Mouse (Mus musculus) midbrain, embryonic 16.5 days (tissue): ENCODE measurements at regions not wholly inside any gene's neighbourhood (a gene's known extent, or its start where the extent isn't known, plus 50 kb on each side); places are given as distances from the start of the nearest gene placed in this dataset.
A peak's percentile ranks its signal among the peaks of the same experiment; 100 is the strongest.

ENCODE experiments used
- ATAC-seq: fragments of 200-750 bp; cut with Nextera tagmentation; 2 replicates; pipeline ENCODE4 v1.8.0; 2017; ENCODE audit warnings: moderate TSS enrichment
- H3K27ac ChIP-seq: fragments of 300-500 bp; sonication (generic); 2 replicates; pipeline ENCODE4 v1.5.1; 2014; ENCODE audit warnings: mild to moderate bottlenecking, low read length, mixed read lengths
- H3K27me3 ChIP-seq: fragments of 300-500 bp; sonication (generic); 2 replicates; pipeline ENCODE4 v1.6.1; 2014; ENCODE audit warnings: low read depth, low read length, mixed read lengths; ENCODE audit not compliant: control insufficient read depth, insufficient read depth
- H3K36me3 ChIP-seq: fragments of 300-500 bp; sonication (generic); 2 replicates; pipeline ENCODE4 v1.6.1; 2014; ENCODE audit warnings: mild to moderate bottlenecking, low read length, moderate library complexity, mixed read lengths; ENCODE audit not compliant: control insufficient read depth, insufficient read depth
- H3K4me1 ChIP-seq: fragments of 300-500 bp; sonication (generic); 2 replicates; pipeline ENCODE4 v1.6.1; 2014; ENCODE audit warnings: mild to moderate bottlenecking, low read length, mixed read lengths; ENCODE audit not compliant: control insufficient read depth, insufficient read depth
- H3K4me2 ChIP-seq: fragments of 300-500 bp; sonication (generic); 2 replicates; pipeline ENCODE4 v1.6.1; 2014; ENCODE audit warnings: mild to moderate bottlenecking, low read length, mixed read lengths
- H3K4me3 ChIP-seq: fragments of 300-500 bp; sonication (generic); 2 replicates; pipeline ENCODE4 v1.5.1; 2014; ENCODE audit warnings: low read depth, mild to moderate bottlenecking, low read length, moderate library complexity, mixed read lengths
- H3K9ac ChIP-seq: fragments of 300-500 bp; sonication (generic); 2 replicates; pipeline ENCODE4 v1.6.1; 2014; ENCODE audit warnings: low read depth, low read length, mixed read lengths
- H3K9me3 ChIP-seq: fragments of 300-500 bp; sonication (generic); replicated peaks from 2 replicates; pipeline ENCODE4 v1.6.1; 2014; ENCODE audit warnings: mild to moderate bottlenecking, low read length, mixed read lengths; ENCODE audit not compliant: control insufficient read depth, poor library complexity, severe bottlenecking
- WGBS: fragments of 180-500 bp; shearing (Covaris S2); extraction: QIAGEN DNeasy Blood & Tissue Kit; methylation state at CpG from one replicate; pipeline ENCODE4 v1.1.7; 2014; 5-methylcytosine and 5-hydroxymethylcytosine counted together

DNA sequence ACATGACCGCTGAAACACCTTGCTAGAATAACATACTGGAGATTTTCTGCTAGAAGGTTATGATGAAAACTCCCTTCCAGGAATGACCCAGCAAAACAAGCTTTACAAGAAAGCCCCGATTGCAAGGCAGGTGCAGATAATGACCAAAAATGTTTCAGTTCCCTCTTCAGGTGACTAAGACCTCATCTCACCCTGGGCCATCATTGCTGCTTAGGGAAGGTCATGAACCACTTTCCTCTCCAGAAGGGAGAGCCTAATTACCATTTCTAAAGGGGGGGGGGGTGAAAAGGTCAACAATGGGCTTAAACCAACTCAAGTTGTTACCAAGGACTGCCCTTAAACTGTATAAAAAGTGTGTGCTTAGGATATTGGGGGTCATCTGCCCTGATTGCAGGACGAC is 59.8 kb upstream of the Speer4c start:
- ATAC-seq: no peak
- Histone ChIP-seq H3K9me3 (no peaks in the 10 kb centered on the region), H3K4me2 (no peak overlapping the region), H3K4me1 (no peaks in the 10 kb centered on the region), H3K36me3 (no peaks in the 10 kb centered on the region), H3K4me3 (no peak overlapping the region), H3K9ac (no peak overlapping the region), H3K27ac (no peak overlapping the region), H3K27me3 (no peaks in the 10 kb centered on the region)
- 36% methylated on average over 3 of the region's 3 CpGs for WGBS

GRCm38 (mm10) chr5:15774567-15774966 is 60.5 kb upstream of the Speer4c start:
- H3K4me3 ChIP-seq: no peak overlapping the region
- no peak overlapping the region for H3K27ac ChIP-seq

DNA sequence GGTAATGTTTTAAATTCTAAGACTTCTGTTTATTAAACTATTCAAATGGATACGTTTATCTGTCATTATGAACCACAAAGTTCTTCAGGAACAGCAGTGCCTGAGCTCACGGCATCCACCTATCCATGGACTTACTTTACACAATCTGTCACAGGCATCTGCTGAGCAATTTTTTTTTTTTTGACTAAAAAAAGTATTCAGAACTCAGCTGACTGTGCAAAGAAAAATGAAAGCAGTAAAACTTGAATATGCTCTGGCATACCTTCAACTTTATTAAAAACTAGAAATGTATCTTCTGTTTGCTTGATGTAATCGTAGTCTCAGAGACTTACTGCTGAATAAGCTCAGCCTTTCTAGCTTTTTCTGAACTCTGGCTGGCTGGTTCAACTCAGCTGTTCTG is 62.0 kb upstream of the Speer4c start:
- Histone ChIP-seq H3K4me3 (no peak overlapping the region), H3K9ac (no peak overlapping the region), H3K4me1 (no peaks in the 10 kb centered on the region), H3K27ac (no peak overlapping the region), H3K36me3 (no peaks in the 10 kb centered on the region), H3K9me3 (no peaks in the 10 kb centered on the region), H3K4me2 (no peak overlapping the region), H3K27me3 (no peaks in the 10 kb centered on the region)
- 84% methylated on average over 3 of the region's 3 CpGs for WGBS
- no peak for ATAC-seq

More at GRCm38 (mm10) chr5:15774567-15774966, 60.5 kb upstream of the Speer4c start:
- no peaks in the 10 kb centered on the region for H3K4me1 ChIP-seq
- no peaks in the 10 kb centered on the region for H3K27me3 ChIP-seq
- H3K9me3 ChIP-seq: no peaks in the 10 kb centered on the region
- no peak overlapping the region for H3K4me2 ChIP-seq
- 21% methylated on average over 3 of the region's 3 CpGs for WGBS
- no peak overlapping the region for H3K9ac ChIP-seq
- H3K36me3 ChIP-seq: no peaks in the 10 kb centered on the region
- no peak for ATAC-seq

DNA sequence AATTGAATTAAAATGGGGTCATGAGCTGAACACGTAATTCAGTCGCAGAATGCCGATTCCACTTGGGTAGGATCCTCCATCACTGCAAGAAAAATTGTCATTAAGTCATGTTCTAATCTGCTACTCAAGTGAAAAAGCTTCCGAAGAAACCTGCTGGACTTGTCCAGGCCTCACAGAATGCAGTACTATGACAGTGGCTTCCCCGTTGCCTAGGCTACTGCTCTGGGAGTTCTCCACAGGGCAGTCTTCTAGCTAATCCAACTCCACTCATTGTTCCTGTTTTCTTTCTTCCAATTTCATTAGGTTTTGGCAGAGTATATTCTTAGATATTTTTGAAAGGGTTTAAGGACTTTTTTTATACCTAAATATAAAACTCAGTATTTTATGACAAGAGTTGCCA is 89.5 kb upstream of the Speer4c start:
- H3K4me1 ChIP-seq: no peaks in the 10 kb centered on the region
- 42% methylated on average over 5 of the region's 5 CpGs for WGBS
- no peak; the same call in 1 of the 2 replicates for ATAC-seq
- H3K4me2 ChIP-seq: no peak overlapping the region
- H3K9ac ChIP-seq: no peak overlapping the region
- H3K4me3 ChIP-seq: no peak overlapping the region
- H3K27me3 ChIP-seq: no peaks in the 10 kb centered on the region
- no peak overlapping the region for H3K27ac ChIP-seq
- no peaks in the 10 kb centered on the region for H3K9me3 ChIP-seq
- H3K36me3 ChIP-seq: no peaks in the 10 kb centered on the region

DNA sequence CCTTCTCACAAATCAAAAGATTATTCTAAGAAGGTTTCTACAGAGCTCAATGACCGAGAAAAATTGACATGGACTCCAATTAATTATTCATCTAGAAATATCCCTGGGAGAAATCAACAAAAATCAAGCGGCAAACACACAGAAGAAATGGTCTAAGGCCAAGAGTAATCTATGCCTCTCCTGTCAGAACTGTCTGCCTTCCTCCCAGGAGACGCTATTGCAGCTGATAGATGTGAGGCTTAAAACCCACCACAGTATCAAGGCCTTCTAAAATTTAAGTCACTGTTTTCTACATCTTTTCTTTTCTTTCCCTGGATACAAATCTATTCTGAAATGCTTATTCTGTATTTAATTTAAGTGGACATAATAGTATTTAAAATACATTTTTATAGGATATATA is 102.8 kb upstream of the Speer4c start:
- Histone ChIP-seq H3K4me2 (no peak overlapping the region), H3K27ac (no peak overlapping the region; the same call in 1 of the 2 replicates), H3K9ac (no peak overlapping the region), H3K4me1 (peaks cover 3% of the 10 kb centered on the region), H3K9me3 (no peaks in the 10 kb centered on the region), H3K4me3 (no peak overlapping the region), H3K27me3 (no peaks in the 10 kb centered on the region), H3K36me3 (no peaks in the 10 kb centered on the region)
- 46% methylated on average over 3 of the region's 3 CpGs for WGBS
- ATAC-seq: no peak

DNA sequence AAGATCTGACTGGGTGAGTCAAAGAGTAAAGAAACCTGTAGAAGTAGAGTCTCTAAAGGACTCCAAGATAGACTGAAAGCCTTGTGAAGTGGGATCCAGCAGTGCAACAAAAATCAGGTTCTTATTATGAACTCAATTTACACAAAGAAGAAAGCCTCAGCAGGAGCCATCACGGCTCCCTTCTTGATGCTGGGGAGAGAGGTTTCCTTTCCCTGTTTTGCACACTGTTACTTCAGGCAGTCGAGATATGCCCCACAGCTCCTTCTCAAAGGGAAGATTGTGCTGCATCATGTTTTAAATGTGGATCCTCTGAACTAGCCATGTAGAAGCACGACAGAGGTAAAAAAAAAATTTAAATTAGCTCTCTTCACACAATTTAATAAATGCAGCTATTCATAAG is 103.3 kb upstream of the Speer4c start:
- H3K4me1 ChIP-seq: peaks cover 3% of the 10 kb centered on the region
- H3K4me2 ChIP-seq: no peak overlapping the region
- H3K27me3 ChIP-seq: no peaks in the 10 kb centered on the region
- no peak overlapping the region for H3K4me3 ChIP-seq
- H3K27ac ChIP-seq: no peak overlapping the region; the same call in 1 of the 2 replicates
- H3K9ac ChIP-seq: no peak overlapping the region
- ATAC-seq: peak; percentile 51; the same call in 1 of the 2 replicates
- H3K9me3 ChIP-seq: no peaks in the 10 kb centered on the region
- 11% methylated on average over 3 of the region's 3 CpGs for WGBS
- H3K36me3 ChIP-seq: no peaks in the 10 kb centered on the region

DNA sequence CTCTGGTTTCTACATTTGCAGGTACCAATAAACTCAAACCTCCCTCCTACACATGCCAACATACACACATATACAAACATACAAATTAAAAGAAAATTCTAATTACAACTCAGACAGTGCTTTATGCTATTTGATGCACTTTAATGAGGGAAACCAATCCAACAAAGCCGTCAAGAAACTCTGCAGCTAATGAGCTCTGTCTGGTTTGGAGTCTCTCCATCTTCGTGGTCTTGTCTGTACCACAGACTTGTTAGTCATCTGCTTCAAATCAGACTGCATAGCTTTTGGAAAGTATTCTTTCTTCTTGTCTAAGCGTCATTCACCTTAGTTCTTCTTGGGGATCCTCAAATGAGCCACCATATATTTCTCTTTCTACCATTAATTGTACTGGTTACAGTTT is 108.9 kb upstream of the Speer4c start:
- H3K4me2 ChIP-seq: no peak overlapping the region
- no peak overlapping the region for H3K4me3 ChIP-seq
- no peaks in the 10 kb centered on the region for H3K36me3 ChIP-seq
- H3K27me3 ChIP-seq: no peaks in the 10 kb centered on the region
- H3K9me3 ChIP-seq: no peaks in the 10 kb centered on the region
- ATAC-seq: no peak
- H3K27ac ChIP-seq: no peak overlapping the region
- no peaks in the 10 kb centered on the region for H3K4me1 ChIP-seq
- WGBS: 88% methylated on average over 3 of the region's 3 CpGs
- H3K9ac ChIP-seq: no peak overlapping the region

- WGBS: 86% methylated on average over 1 of the region's 1 CpGs
- no peaks in the 10 kb centered on the region for H3K27me3 ChIP-seq
- H3K4me1 ChIP-seq: no peaks in the 10 kb centered on the region
- H3K9ac ChIP-seq: no peak overlapping the region
- ATAC-seq: no peak
- H3K4me3 ChIP-seq: no peak overlapping the region
- no peak overlapping the region for H3K27ac ChIP-seq
- no peaks in the 10 kb centered on the region for H3K9me3 ChIP-seq
- no peaks in the 10 kb centered on the region for H3K36me3 ChIP-seq
- no peak overlapping the region for H3K4me2 ChIP-seq
Measured at GRCm38 (mm10) chr5:15831527-15831926, 103.0 kb upstream of the Cacna2d1 start.

GRCm38 (mm10) chr5:15832338-15832737 is 102.2 kb upstream of the Cacna2d1 start:
- Histone ChIP-seq H3K4me3 (no peak overlapping the region), H3K9ac (no peak overlapping the region), H3K4me1 (no peaks in the 10 kb centered on the region), H3K36me3 (no peaks in the 10 kb centered on the region), H3K4me2 (no peak overlapping the region), H3K9me3 (no peaks in the 10 kb centered on the region), H3K27me3 (no peaks in the 10 kb centered on the region), H3K27ac (no peak overlapping the region)
- 72% methylated on average over 1 of the region's 1 CpGs for WGBS
- ATAC-seq: no peak
